Comparison of ENCODE assay signal across 8 mouse cellular contexts in genomic region chr2:117121212-117121983, GRCm38 (mm10). TPM values are rescaled to one million over a fixed set of nuclear protein-coding genes. Genes with fewer than 3 reads are reported as not detected.
A peak's percentile ranks its signal among the peaks of the same experiment; 100 is the strongest.
DNase-seq lines count a peak whose midpoint lies in the region; ATAC-seq and TF ChIP-seq lines count a peak whose summit lies in the region.

Gene Spred1 (plus strand): TSS chr2:117121374.

- no peaks in the 10 kb centered on the region for H3K36me3 ChIP-seq in limb, embryonic 13.5 days
- H3K36me3 ChIP-seq in midbrain, embryonic 15.5 days (replicated peaks) = no peaks in the 10 kb centered on the region
- H3K36me3 ChIP-seq in thymus, adult 2 months (ENCODE audit: control insufficient read depth, insufficient read depth, low read length) = no peaks in the 10 kb centered on the region

- no peaks in the 10 kb centered on the region for H3K9me3 ChIP-seq in limb, embryonic 13.5 days
- H3K9me3 ChIP-seq in midbrain, embryonic 15.5 days = no peaks in the 10 kb centered on the region

- peak within 1 kb of the TSS; percentile 100 for H3K9ac ChIP-seq in limb, embryonic 13.5 days
- peak within 1 kb of the TSS; percentile 93 for H3K9ac ChIP-seq in midbrain, embryonic 15.5 days

- H3K27ac ChIP-seq in limb, embryonic 13.5 days = peak within 1 kb of the TSS; percentile 100
- H3K27ac ChIP-seq in midbrain, embryonic 15.5 days = peak within 1 kb of the TSS; percentile 99
- peak within 1 kb of the TSS; percentile 22; the same call in 1 of the 2 replicates for H3K27ac ChIP-seq in thymus, adult 2 months (ENCODE audit: control insufficient read depth, insufficient read depth, low read length)

- peaks cover 21% of the 10 kb centered on the region for H3K4me1 ChIP-seq in limb, embryonic 13.5 days
- peaks cover 26% of the 10 kb centered on the region for H3K4me1 ChIP-seq in midbrain, embryonic 15.5 days
- H3K4me1 ChIP-seq in thymus, adult 2 months (replicated peaks; ENCODE audit: control insufficient read depth, insufficient read depth, low read length) = peaks cover 15% of the 10 kb centered on the region

- no peak for TF ChIP-seq POLR2A in thymus, adult 2 months (IDR thresholded peaks at IDR 0.05; ENCODE audit: control insufficient read depth, extremely low read depth, insufficient read depth, low read length, poor library complexity)

- TF ChIP-seq CTCF in thymus, adult 2 months (IDR thresholded peaks at IDR 0.05; ENCODE audit: borderline replicate concordance, control insufficient read depth, extremely low read depth, insufficient read depth, low read length, poor library complexity) = no peak

- peak within 1 kb of the TSS; percentile 67 for H3K4me2 ChIP-seq in limb, embryonic 13.5 days (replicated peaks)
- H3K4me2 ChIP-seq in midbrain, embryonic 15.5 days = peak within 1 kb of the TSS; percentile 73

- no peaks in the 10 kb centered on the region for H3K27me3 ChIP-seq in limb, embryonic 13.5 days
- no peaks in the 10 kb centered on the region for H3K27me3 ChIP-seq in midbrain, embryonic 15.5 days (replicated peaks)
- H3K27me3 ChIP-seq in thymus, adult 2 months (ENCODE audit: control insufficient read depth, insufficient read depth, low read length) = 0 out of 2 replicates have a peak, but pooled peaks cover 5% of the 10 kb centered on the region

- H3K4me3 ChIP-seq in limb, embryonic 13.5 days = peak within 1 kb of the TSS; percentile 83
- peak within 1 kb of the TSS; percentile 91 for H3K4me3 ChIP-seq in midbrain, embryonic 15.5 days
- peak within 1 kb of the TSS; percentile 59 for H3K4me3 ChIP-seq in thymus, adult 2 months (ENCODE audit: control insufficient read depth, insufficient read depth, low read length)

- DNase-seq in thymus, adult 18-20 months = peak; percentile 25
- DNase-seq in thymus, postnatal 0 days (ENCODE audit: low spot score) = no peak
- DNase-seq in cerebellum, adult 11 months = peak; percentile 43
- no peak for DNase-seq in frontal cortex, adult 2 months (ENCODE audit: extremely low spot score in 1 of 2, low spot score in 1 of 2)
- DNase-seq in thymus, adult 2 months = peak; percentile 42

- peak; percentile 1 for ATAC-seq in inflammation-experienced regulatory T-cells, adult 6 months
- ATAC-seq in limb, embryonic 13.5 days (ENCODE audit: low FRiP score, low read depth) = peak; percentile 48
- peak; percentile 54 for ATAC-seq in midbrain, embryonic 15.5 days (replicated peaks)

- under 1% methylated on average over 69 of the region's 99 CpGs for WGBS in limb, embryonic 13.5 days
- under 1% methylated on average over 73 of the region's 99 CpGs for whole genome bisulfite sequencing in midbrain, embryonic 15.5 days
- 2% methylated on average over 98 of the region's 99 CpGs for WGBS in thymus, adult 2 months

RNA-seq across cellular contexts. Expression of gene Spred1, which starts in this region (rescaled TPM):
- 5.3 and 6.4 TPM in 2 replicates for polyA plus RNA-seq in thymus, postnatal 0 days (2015; fragmentation: Nextera tagmentation; extraction: Ambion mirVana)
- polyA plus RNA-seq in frontal cortex, adult 2 months (2012; rRNA removed) = 44.5 and 44.6 TPM in 2 replicates
- 1 to 10 TPM; 1.6 to 1.7 (median 1.6) TPM for polyA plus RNA-seq in inflammation-experienced regulatory T-cells, adult 6 months (2017; shearing (Covaris generic))
- 15.7 and 17.0 TPM in 2 replicates for polyA plus RNA-seq in limb, embryonic 13.5 days (2015; fragmentation: Nextera tagmentation; extraction: Ambion mirVana)
- polyA plus RNA-seq in midbrain, embryonic 15.5 days (2015; fragmentation: Nextera tagmentation; extraction: Ambion mirVana) = 10.6 and 11.2 TPM in 2 replicates
- polyA plus RNA-seq in thymus, adult 2 months (2012; rRNA removed) = 4.0 and 4.9 TPM in 2 replicates

Comparison
In these comparisons a context has a peak if more than half of its experiments do, and no peak if none do; other contexts are left out.
1. DNase-seq: peak in thymus, adult 18-20 months (2 of 2), cerebellum, adult 11 months (single experiment) and thymus, adult 2 months (single experiment); none in thymus, postnatal 0 days (single experiment) and frontal cortex, adult 2 months (0 of 2).
2. ATAC-seq: peak in every context shown above with its lines; median percentile 54 in midbrain, embryonic 15.5 days; 48 in limb, embryonic 13.5 days; 1 in inflammation-experienced regulatory T-cells, adult 6 months.
3. H3K27ac ChIP-seq: peak in every context shown above with its lines; median percentile 100 in limb, embryonic 13.5 days; 99 in midbrain, embryonic 15.5 days; 22 in thymus, adult 2 months.
4. Peak in every context shown above with its lines, with median percentiles within 50 percentile points of each other: H3K4me3 ChIP-seq.